Mouse (Mus musculus) megakaryocyte-erythroid progenitor cell, adult 5-6 weeks (primary cell): Measurements from ENCODE around the gene Olfr869. TPM values are rescaled to one million over a fixed set of nuclear protein-coding genes. Genes with fewer than 3 reads are reported as not detected.

Experiments
- ATAC-seq: replicated peaks from 2 replicates; pipeline ENCODE4 v1.8.0; 2016; ENCODE audit warnings: mild to moderate bottlenecking, inconsistent platforms; ENCODE audit not compliant: severe bottlenecking, poor library complexity, low FRiP score, low TSS enrichment
- total RNA-seq, 2 experiments: library from RNA; stranded (forward) in 1 of 2; stranded (reverse) in 1 of 2; fragments of 200-1000, 215-1000 nt in 1 of 2; fragments of >200 nt in 1 of 2; fragmentation: Nextera tagmentation in 1 of 2; gene quantifications; 2 replicates each; pipeline ENCODE4 v1.2.3; 2014 to 2017

The Olfr869 gene
- total RNA-seq (2014; fragmentation: Nextera tagmentation) (not detected in 2 replicates), total RNA-seq (2017) (not detected in 2 replicates)

DNA sequence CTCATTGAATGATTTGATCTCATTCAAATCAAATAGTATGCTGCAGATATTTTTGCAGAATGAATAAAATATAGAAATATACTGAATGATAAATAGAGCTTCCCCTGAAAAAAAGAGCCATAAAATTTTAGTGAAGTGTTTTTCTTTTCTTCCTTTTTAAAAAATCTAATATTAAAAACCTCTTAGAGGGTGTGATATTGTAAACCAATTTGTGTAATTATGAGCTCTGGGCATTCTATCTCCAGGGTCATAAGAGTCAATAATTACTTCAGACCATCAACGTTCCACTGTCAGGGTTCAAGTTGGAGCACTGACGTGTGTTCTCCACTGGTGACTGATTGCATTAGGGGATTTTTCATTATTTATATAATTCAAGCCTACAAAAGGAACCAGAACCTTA lies at the start of gene Olfr869:
TSS of gene Olfr869 (plus strand) at position 301 of the 400 bp plus-strand sequence.
- ATAC-seq: no peak

- no peak for ATAC-seq
These were observed 30.5 kb upstream of the Olfr869 start, which contains the start of gene Olfr868 for GRCm38 (mm10) chr9:20098326-20098725. Gene Olfr868 (plus strand): TSS chr9:20098626.

- no peak for ATAC-seq
These were observed 20.9 kb downstream of the Olfr869 start for GRCm38 (mm10) chr9:20149706-20150105.

- ATAC-seq: no peak
These were observed 45.1 kb downstream of the Olfr869 start, which contains the start of gene Olfr870 for GRCm38 (mm10) chr9:20173957-20174356. Gene Olfr870 (minus strand): TSS chr9:20174057.

GRCm38 (mm10) chr9:20179463-20179862 lies 50.7 kb downstream of the Olfr869 start:
- no peak for ATAC-seq

Other genes with a start within 250 kb of the Olfr869 start
- gene Olfr862, start 241.0 kb upstream of the Olfr869 start, total RNA-seq (2014; fragmentation: Nextera tagmentation): not detected in 2 replicates
- not detected in 2 replicates for gene Olfr862, start 241.0 kb upstream of the Olfr869 start, total RNA-seq (2017)
- not detected in 2 replicates for gene Olfr77, start 212.1 kb upstream of the Olfr869 start, total RNA-seq (2014; fragmentation: Nextera tagmentation)
- gene Olfr77, start 212.1 kb upstream of the Olfr869 start, total RNA-seq (2017): 0.15 and 0.42 TPM in 2 replicates
- gene Olfr866, start 101.0 kb upstream of the Olfr869 start, total RNA-seq (2014; fragmentation: Nextera tagmentation): not detected in 2 replicates
- not detected in 2 replicates for gene Olfr866, start 101.0 kb upstream of the Olfr869 start, total RNA-seq (2017)
- gene Olfr867, start 71.4 kb upstream of the Olfr869 start, total RNA-seq (2014; fragmentation: Nextera tagmentation): not detected in 2 replicates
- gene Olfr867, start 71.4 kb upstream of the Olfr869 start, total RNA-seq (2017): not detected in 2 replicates
- gene Olfr868, start 30.4 kb upstream of the Olfr869 start, total RNA-seq (2014; fragmentation: Nextera tagmentation): not detected in 2 replicates
- gene Olfr868, start 30.4 kb upstream of the Olfr869 start, total RNA-seq (2017): not detected in 2 replicates
- gene Olfr870, start 45.0 kb downstream of the Olfr869 start, total RNA-seq (2014; fragmentation: Nextera tagmentation): not detected in 2 replicates
- not detected in 2 replicates for gene Olfr870, start 45.0 kb downstream of the Olfr869 start, total RNA-seq (2017)
- not detected in 2 replicates for gene Olfr871, start 83.2 kb downstream of the Olfr869 start, total RNA-seq (2014; fragmentation: Nextera tagmentation)
- not detected in 2 replicates for gene Olfr871, start 83.2 kb downstream of the Olfr869 start, total RNA-seq (2017)
- not detected in 2 replicates for gene Olfr872, start 108.1 kb downstream of the Olfr869 start, total RNA-seq (2014; fragmentation: Nextera tagmentation)
- gene Olfr872, start 108.1 kb downstream of the Olfr869 start, total RNA-seq (2017): not detected in 2 replicates
- not detected in 2 replicates for gene Olfr39, start 153.3 kb downstream of the Olfr869 start, total RNA-seq (2014; fragmentation: Nextera tagmentation)
- gene Olfr39, start 153.3 kb downstream of the Olfr869 start, total RNA-seq (2017): not detected in 2 replicates
- not detected in 2 replicates for gene Olfr873, start 169.5 kb downstream of the Olfr869 start, total RNA-seq (2014; fragmentation: Nextera tagmentation)
- gene Olfr873, start 169.5 kb downstream of the Olfr869 start, total RNA-seq (2017): not detected in 2 replicates
- not detected in 2 replicates for gene Olfr18, start 207.1 kb downstream of the Olfr869 start, total RNA-seq (2014; fragmentation: Nextera tagmentation)
- not detected in 2 replicates for gene Olfr18, start 207.1 kb downstream of the Olfr869 start, total RNA-seq (2017)